Mouse (Mus musculus) embryonic facial prominence, embryonic 12.5 days (tissue): ENCODE measurements around the gene Hprt. TPM values are rescaled to one million over a fixed set of nuclear protein-coding genes. Genes with fewer than 3 reads are reported as not detected.
A peak's percentile ranks its signal among the peaks of the same experiment; 100 is the strongest.

Experiments
- ATAC-seq: fragments of 200-750 bp; cut with Nextera tagmentation; 2 replicates; pipeline ENCODE4 v1.8.0; 2017; ENCODE audit not compliant: insufficient number of reproducible peaks, insufficient read depth, low FRiP score, low TSS enrichment
- H3K27ac ChIP-seq: fragments of 300-500 bp; sonication (generic); 2 replicates; pipeline ENCODE4 v1.5.1; 2016; ENCODE audit warnings: mild to moderate bottlenecking
- H3K27me3 ChIP-seq: fragments of 300-500 bp; sonication (generic); 2 replicates; pipeline ENCODE4 v1.6.1; 2016; ENCODE audit warnings: mild to moderate bottlenecking, moderate library complexity
- H3K36me3 ChIP-seq: fragments of 300-500 bp; sonication (generic); 2 replicates; pipeline ENCODE4 v1.6.1; 2016; ENCODE audit warnings: mild to moderate bottlenecking
- H3K4me1 ChIP-seq: fragments of 300-500 bp; sonication (generic); 2 replicates; pipeline ENCODE4 v1.6.1; 2016
- H3K4me2 ChIP-seq: fragments of 300-500 bp; sonication (generic); replicated peaks from 2 replicates; pipeline ENCODE4 v1.6.1; 2016; ENCODE audit warnings: mild to moderate bottlenecking, moderate library complexity
- H3K4me3 ChIP-seq: fragments of 300-500 bp; sonication (generic); 2 replicates; pipeline ENCODE4 v1.5.1; 2016; ENCODE audit warnings: mild to moderate bottlenecking
- H3K9ac ChIP-seq: fragments of 300-500 bp; sonication (generic); 2 replicates; pipeline ENCODE4 v1.6.1; 2016; ENCODE audit warnings: mild to moderate bottlenecking, moderate library complexity
- H3K9me3 ChIP-seq: fragments of 300-500 bp; sonication (generic); 2 replicates; pipeline ENCODE4 v1.6.1; 2016; ENCODE audit warnings: mild to moderate bottlenecking, moderate library complexity
- WGBS: fragments of 180-500 bp; shearing (Covaris S2); methylation state at CpG from one replicate; pipeline ENCODE4 v1.1.7; 2016; 5-methylcytosine and 5-hydroxymethylcytosine counted together
- microRNA counts: library from miRNA; unstranded; fragments of <30 nt; microRNA quantifications from one replicate; lab custom pipeline; 2017
- microRNA-seq: library from miRNA; unstranded; fragments of <30 nt; microRNA quantifications from one replicate; pipeline ENCODE4, GENCODE M21; 2017
- polyA plus RNA-seq: library from polyadenylated mRNA; unstranded; fragments of >200 nt; fragmentation: Nextera tagmentation; extraction: Ambion mirVana; gene quantifications from 2 replicates; pipeline ENCODE4 v1.2.1, GENCODE M21; 2016

Gene Hprt
- polyA plus RNA-seq, 1 experiment from 2014 or later, result 66.4 TPM

DNA sequence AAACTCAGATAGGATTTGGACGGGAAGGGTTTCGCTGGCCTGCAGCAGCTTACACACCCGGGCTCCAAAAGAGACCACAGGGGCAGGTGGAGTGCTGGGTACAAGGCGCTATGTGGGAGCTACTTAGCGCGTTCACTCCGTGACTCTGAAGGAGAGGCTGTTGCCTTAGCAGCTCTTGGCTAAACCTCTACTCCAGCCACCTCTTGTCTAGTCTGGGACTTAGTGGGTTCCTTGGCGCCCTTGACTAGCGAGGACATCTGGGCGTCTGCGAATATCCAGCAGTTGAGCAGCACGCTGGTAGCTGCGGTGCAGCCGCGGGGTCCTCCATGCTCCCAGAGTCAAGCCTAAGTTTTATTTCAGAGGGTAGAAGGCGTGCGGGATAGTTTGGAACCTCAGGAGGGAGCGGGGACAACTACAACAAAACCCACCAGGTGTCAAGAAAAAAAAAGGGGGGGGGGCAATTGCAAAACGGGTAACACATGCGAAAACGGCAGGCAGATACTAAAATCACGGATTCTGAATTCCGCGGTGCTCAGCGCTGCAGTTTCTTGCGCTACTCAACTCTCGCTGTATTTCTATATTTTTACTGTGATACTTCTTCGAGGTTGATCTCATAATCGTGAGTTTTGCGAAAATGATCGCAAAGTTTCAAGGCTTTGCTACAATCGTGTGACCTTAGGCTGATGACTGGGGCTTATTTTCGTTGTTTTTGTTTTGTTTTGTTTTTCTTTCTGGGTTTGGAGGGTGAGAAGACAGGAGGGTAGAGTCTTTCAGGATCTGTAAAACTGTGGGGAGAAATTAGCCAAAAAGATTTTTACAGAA, 70.7 kb downstream of the Hprt start:
- no peaks in the 10 kb centered on the region for H3K9me3 ChIP-seq
- peak overlapping the region; percentile 33 for H3K9ac ChIP-seq
- no peaks in the 10 kb centered on the region; the same call in 1 of the 2 replicates for H3K4me1 ChIP-seq
- 0 out of 2 replicates have a peak, but pooled peaks cover 3% of the 10 kb centered on the region for H3K36me3 ChIP-seq
- 13% methylated on average over 33 of the region's 33 CpGs for WGBS
- H3K4me2 ChIP-seq, result peak overlapping the region; percentile 53
- no peak overlapping the region for H3K27ac ChIP-seq
- peaks cover 5% of the 10 kb centered on the region; the same call in 1 of the 2 replicates for H3K27me3 ChIP-seq
- ATAC-seq, result peak; percentile 53; the same call in 1 of the 2 replicates
- H3K4me3 ChIP-seq, result peak overlapping the region; percentile 25

DNA sequence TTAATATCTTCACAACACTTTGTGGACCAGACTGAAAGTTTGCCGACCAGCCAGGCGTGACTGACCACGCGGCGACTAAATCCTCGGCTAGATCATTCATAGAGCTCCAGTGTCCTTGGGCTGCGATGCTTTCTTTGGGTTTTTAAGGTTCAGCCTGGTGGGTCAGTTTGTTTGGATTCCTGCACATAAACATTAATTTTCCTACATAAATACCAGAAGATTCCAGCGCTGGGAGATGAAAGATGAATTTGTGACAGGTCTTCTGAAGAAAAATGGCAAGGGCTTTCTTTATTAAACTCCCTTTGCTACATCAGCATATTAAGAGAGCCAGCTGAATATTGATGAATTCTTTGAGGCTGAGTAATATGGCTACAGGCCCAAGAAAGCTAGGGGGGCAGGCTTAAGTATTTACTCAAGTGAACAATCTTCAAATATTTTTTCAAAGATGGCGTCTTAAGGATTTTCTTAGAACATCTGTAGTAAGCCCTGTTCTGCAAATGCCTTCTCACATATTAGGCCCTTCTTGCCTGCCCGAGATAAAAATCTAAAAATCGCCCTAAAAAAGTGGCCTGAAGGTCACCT, 71.6 kb downstream of the Hprt start:
- ATAC-seq, result no peak
- no peaks in the 10 kb centered on the region; the same call in 1 of the 2 replicates for H3K4me1 ChIP-seq
- peaks cover 5% of the 10 kb centered on the region; the same call in 1 of the 2 replicates for H3K27me3 ChIP-seq
- H3K4me3 ChIP-seq, result no peak overlapping the region
- no peak overlapping the region for H3K27ac ChIP-seq
- H3K4me2 ChIP-seq, result peak overlapping the region; percentile 53
- H3K36me3 ChIP-seq, result no peaks in the 10 kb centered on the region
- no peaks in the 10 kb centered on the region for H3K9me3 ChIP-seq
- 31% methylated on average over 11 of the region's 11 CpGs for WGBS
- peak overlapping the region; percentile 33; the same call in 1 of the 2 replicates for H3K9ac ChIP-seq

DNA sequence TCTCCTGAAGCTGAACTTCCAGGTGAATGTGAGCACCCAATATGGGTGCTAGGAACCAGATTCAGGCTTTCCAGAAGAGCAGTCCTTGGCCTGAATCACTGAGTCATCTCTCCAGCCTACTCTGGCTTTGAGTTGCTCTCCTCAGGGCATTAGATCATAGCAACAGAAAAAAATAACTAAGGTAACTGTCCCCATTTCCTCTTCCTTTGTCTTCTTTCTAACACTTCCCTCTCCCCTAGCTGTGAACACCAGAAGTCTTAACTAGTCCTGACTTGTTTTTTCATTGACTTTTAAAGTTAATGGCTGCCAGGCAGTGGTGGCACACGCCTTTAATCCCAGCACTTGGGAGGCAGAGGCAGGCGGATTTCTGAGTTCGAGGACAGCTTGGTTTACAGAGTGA, 76.5 kb downstream of the Hprt start:
- H3K4me3 ChIP-seq, result no peak overlapping the region
- no peaks in the 10 kb centered on the region for H3K36me3 ChIP-seq
- no peaks in the 10 kb centered on the region for H3K27me3 ChIP-seq
- H3K9me3 ChIP-seq, result no peaks in the 10 kb centered on the region
- WGBS, result 81% methylated on average over 3 of the region's 3 CpGs
- no peak overlapping the region for H3K4me2 ChIP-seq
- no peak overlapping the region for H3K27ac ChIP-seq
- no peaks in the 10 kb centered on the region; the same call in 1 of the 2 replicates for H3K4me1 ChIP-seq
- ATAC-seq, result no peak
- no peak overlapping the region for H3K9ac ChIP-seq

MicroRNA genes within 50 kb of the gene (microRNA counts, 519-probe panel; counts per million panel counts)
- 6,768 counts per million, percentile 96 among the panel's probes with 10 or more counts for microRNA mmu-miR-322 (lab: Ali Mortazavi, UCI)
- 460 counts per million, percentile 65 among the panel's probes with 10 or more counts for microRNA mmu-miR-351 (lab: Ali Mortazavi, UCI)
- 460 counts per million, percentile 65 among the panel's probes with 10 or more counts for microRNA mmu-miR-450a-3p (lab: Ali Mortazavi, UCI)
- microRNA mmu-miR-450a-5p (lab: Ali Mortazavi, UCI), result 4,746 counts per million, percentile 85 among the panel's probes with 10 or more counts
- 460 counts per million, percentile 65 among the panel's probes with 10 or more counts for microRNA mmu-miR-450b-3p (lab: Ali Mortazavi, UCI)
- 460 counts per million, percentile 65 among the panel's probes with 10 or more counts for microRNA mmu-miR-450b-5p (lab: Ali Mortazavi, UCI)
- 2,804 counts per million, percentile 70 among the panel's probes with 10 or more counts for microRNA mmu-miR-503 (lab: Ali Mortazavi, UCI)
- 460 counts per million, percentile 65 among the panel's probes with 10 or more counts for microRNA mmu-miR-542-3p (lab: Ali Mortazavi, UCI)
- microRNA mmu-miR-542-5p (lab: Ali Mortazavi, UCI), result 4,274 counts per million, percentile 80 among the panel's probes with 10 or more counts

Small RNA genes lying within 50 kb of the gene (microRNA-seq; reads per million reads assigned to microRNA genes)
- 45,908 reads per million, percentile 99 among the genes with 10 or more reads in this experiment for gene Mir322
- 5,442 reads per million, percentile 91 among the genes with 10 or more reads in this experiment for gene Mir351
- gene Mir450-1, result 27.9 reads per million, percentile 38 among the genes with 10 or more reads in this experiment
- gene Mir450-2, result 14.0 reads per million, percentile 30 among the genes with 10 or more reads in this experiment
- 352 reads per million, percentile 67 among the genes with 10 or more reads in this experiment for gene Mir450b
- 1,370 reads per million, percentile 79 among the genes with 10 or more reads in this experiment for gene Mir503
- gene Mir542, result 1,056 reads per million, percentile 77 among the genes with 10 or more reads in this experiment

Other genes starting within 250 kb of the Hprt start
- gene Ccdc160, start 196.9 kb upstream of the Hprt start, polyA plus RNA-seq, result 0.92 and 1.7 TPM in 2 replicates
- 87.3 and 94.8 TPM in 2 replicates for gene Phf6, start 75.9 kb upstream of the Hprt start, polyA plus RNA-seq